Mouse (Mus musculus): ENCODE data around the gene Dlx6.

GRCm38 (mm10) chr6:6858571-6858970 is 4.6 kb upstream of the Dlx6 start:
- TF ChIP-seq POLR2A (IDR thresholded peaks at IDR 0.05; ENCODE audit: low read depth, low read length) (no peak), CTCF (IDR thresholded peaks at IDR 0.05; ENCODE audit: extremely low read depth, insufficient read length, insufficient replicate concordance, low read depth, low read length) (no peak)

Data from small intestine, adult 2 months (tissue).